Mouse (Mus musculus): Measurements from ENCODE around the gene Ccdc17. TPM values are rescaled to one million over a fixed set of nuclear protein-coding genes. Genes with fewer than 3 reads are reported as not detected.

Gene Ccdc17
- polyA plus RNA-seq (2016; fragmentation: Nextera tagmentation; extraction: Ambion mirVana): 1.7 and 2.8 TPM in 2 replicates

- Histone ChIP-seq H3K9me3 (no peaks in the 10 kb centered on the region; the same call in 1 of the 2 replicates), H3K4me1 (peaks cover 23% of the 10 kb centered on the region), H3K27ac (peak within 1 kb of the TSS; percentile 87), H3K4me3 (peak within 1 kb of the TSS; percentile 74), H3K36me3 (peaks cover 49% of the 10 kb centered on the region), H3K27me3 (ENCODE audit: insufficient read depth, poor library complexity, severe bottlenecking) (no peaks in the 10 kb centered on the region)
- DNase-seq (ENCODE audit: low spot score): no peak
- 28% methylated on average over 5 of the region's 5 CpGs for WGBS
Observed at GRCm38 (mm10) chr4:116596379-116596778, at the start of gene Ccdc17. Ccdc17 (plus strand) TSS chr4:116596654.

GRCm38 (mm10) chr4:116550432-116550831 lies 46.0 kb upstream of the Ccdc17 start:
- H3K9me3 ChIP-seq: no peaks in the 10 kb centered on the region
- 42% methylated on average over 1 of the region's 1 CpGs for WGBS
- H3K36me3 ChIP-seq: peaks cover 18% of the 10 kb centered on the region
- no peaks in the 10 kb centered on the region for H3K4me1 ChIP-seq
- H3K27me3 ChIP-seq (ENCODE audit: insufficient read depth, poor library complexity, severe bottlenecking): no peaks in the 10 kb centered on the region
- no peak overlapping the region for H3K27ac ChIP-seq
- H3K4me3 ChIP-seq: no peak overlapping the region
- DNase-seq (ENCODE audit: low spot score): no peak

DNA sequence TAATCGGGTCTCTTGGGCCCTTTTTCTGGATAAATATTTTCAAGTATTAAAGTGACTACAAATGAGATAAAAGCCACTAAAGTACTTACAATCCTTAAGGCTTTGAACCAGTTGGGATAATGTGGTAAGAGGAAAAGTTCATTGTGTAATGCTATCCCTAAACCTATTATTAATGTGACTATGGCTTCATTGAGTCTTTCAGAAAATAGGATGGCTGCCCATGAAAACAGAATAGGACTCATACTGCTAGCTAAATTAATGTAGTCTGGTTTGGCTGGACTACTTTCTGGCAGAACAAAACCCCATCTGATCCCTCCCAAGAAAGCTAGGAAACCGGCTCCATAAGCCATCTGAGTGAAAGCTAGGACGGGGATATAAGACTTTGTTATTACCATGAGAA lies 43.4 kb upstream of the Ccdc17 start:
- H3K27ac ChIP-seq: no peak overlapping the region
- 90% methylated on average over 3 of the region's 3 CpGs for WGBS

DNA sequence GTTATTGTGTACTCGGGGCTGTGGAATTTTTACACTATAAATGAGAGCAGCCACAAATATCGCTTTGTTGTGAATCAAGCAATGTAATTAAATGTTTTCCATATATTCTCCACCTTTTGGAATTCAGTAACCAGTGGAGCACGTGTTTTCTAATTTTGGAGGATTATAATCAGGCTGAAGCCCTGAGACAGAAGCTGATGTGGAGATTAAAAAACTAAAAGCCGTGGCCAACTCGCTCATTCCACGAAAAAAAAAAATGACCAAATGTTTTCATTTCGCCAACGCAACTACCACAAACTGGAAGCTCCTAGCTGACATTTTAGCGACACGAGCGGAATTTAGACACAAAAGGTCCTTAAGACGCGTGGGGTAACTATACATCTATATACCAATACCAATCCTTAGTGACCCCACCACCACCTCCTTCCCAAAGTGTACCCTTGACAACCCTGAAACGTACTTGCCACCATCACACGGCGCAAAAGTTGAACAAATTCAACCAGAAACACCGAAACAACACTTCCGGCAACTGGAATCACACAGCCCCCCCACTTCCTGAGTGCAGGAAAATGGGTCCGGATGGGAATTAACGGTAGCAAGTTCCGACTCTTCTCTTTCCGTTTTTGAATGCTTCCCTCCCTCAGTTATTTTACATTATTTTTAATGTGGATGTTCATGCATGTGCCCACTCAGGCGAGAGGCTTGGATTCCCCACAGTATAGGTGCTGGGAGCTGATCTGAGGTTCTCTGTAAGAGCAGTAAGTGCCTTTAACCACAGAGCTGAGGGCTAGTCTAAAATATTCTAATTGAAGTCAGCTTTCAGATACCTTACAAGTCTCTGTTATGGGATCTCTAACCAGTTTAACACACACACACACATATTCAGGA lies 40.8 kb upstream of the Ccdc17 start, which contains the start of gene Tmem69:
Gene Tmem69, minus strand, starts transcription at position 524 of the 888 bp plus-strand sequence.
- H3K9me3 ChIP-seq: no peaks in the 10 kb centered on the region
- H3K4me1 ChIP-seq: peaks cover 9% of the 10 kb centered on the region; the same call in 1 of the 2 replicates
- peaks cover 19% of the 10 kb centered on the region for H3K36me3 ChIP-seq
- H3K27me3 ChIP-seq (ENCODE audit: insufficient read depth, poor library complexity, severe bottlenecking): no peaks in the 10 kb centered on the region
- H3K27ac ChIP-seq: peak within 1 kb of the TSS; percentile 95
- DNase-seq (ENCODE audit: low spot score): peak; percentile 88
- WGBS: 4% methylated on average over 23 of the region's 23 CpGs
- H3K4me3 ChIP-seq: peak within 1 kb of the TSS; percentile 87

More for the DNA sequence above, 43.4 kb upstream of the Ccdc17 start:
- Histone ChIP-seq H3K4me1 (no peaks in the 10 kb centered on the region), H3K9me3 (no peaks in the 10 kb centered on the region), H3K27me3 (ENCODE audit: insufficient read depth, poor library complexity, severe bottlenecking) (no peaks in the 10 kb centered on the region), H3K4me3 (no peak overlapping the region), H3K36me3 (peaks cover 18% of the 10 kb centered on the region)
- DNase-seq (ENCODE audit: low spot score): no peak

DNA sequence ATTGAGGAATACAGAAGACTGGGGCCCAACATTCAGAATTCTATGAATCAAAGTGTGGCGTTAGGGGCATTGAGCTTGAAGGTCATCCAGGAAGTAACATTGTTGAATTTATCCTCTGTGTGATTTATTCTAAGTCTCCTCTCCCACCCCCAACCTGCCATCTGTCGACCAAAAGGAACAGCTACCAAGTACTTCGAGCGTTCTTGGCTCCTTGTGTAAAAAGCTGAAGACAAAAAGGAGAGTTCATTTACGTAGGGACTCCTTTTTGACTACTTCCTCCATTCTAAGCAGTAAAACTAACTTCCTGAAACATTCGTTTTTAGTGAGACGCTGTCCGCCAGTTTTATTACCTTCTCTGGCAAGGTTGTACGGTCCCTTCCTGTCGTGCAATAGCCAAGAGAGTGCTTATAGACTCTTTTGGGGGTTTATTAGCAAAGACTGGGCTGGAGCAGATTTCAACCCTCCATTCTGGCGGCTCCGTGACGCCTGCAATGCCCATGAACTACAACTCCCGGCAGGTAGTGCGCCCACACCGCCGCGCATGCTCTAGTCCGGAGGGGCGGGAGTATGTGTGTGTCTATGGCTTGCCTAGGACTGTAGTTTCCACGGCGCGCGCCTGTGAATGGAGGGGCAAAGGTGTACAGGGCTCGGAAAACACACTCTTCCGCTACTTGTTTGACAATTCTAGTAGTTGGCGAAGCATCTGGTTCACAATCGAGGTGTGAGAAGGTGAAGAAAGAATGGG lies 39.7 kb upstream of the Ccdc17 start:
- Histone ChIP-seq H3K4me1 (peaks cover 9% of the 10 kb centered on the region; the same call in 1 of the 2 replicates), H3K36me3 (peaks cover 25% of the 10 kb centered on the region), H3K27me3 (ENCODE audit: insufficient read depth, poor library complexity, severe bottlenecking) (no peaks in the 10 kb centered on the region), H3K4me3 (peak overlapping the region; percentile 87), H3K27ac (peak overlapping the region; percentile 95), H3K9me3 (no peaks in the 10 kb centered on the region)
- DNase-seq (ENCODE audit: low spot score): peak; percentile 97
- WGBS: under 1% methylated on average over 28 of the region's 28 CpGs

GRCm38 (mm10) chr4:116557306-116558121 lies 38.9 kb upstream of the Ccdc17 start, which contains the start of gene Gpbp1l1:
Gpbp1l1 (plus strand) TSS chr4:116557658.
- Histone ChIP-seq H3K27ac (peak within 1 kb of the TSS; percentile 95), H3K4me1 (peaks cover 9% of the 10 kb centered on the region; the same call in 1 of the 2 replicates), H3K36me3 (peaks cover 24% of the 10 kb centered on the region), H3K9me3 (no peaks in the 10 kb centered on the region), H3K4me3 (peak within 1 kb of the TSS; percentile 87), H3K27me3 (ENCODE audit: insufficient read depth, poor library complexity, severe bottlenecking) (no peaks in the 10 kb centered on the region)
- peak; percentile 99 for DNase-seq (ENCODE audit: low spot score)
- WGBS: under 1% methylated on average over 78 of the region's 78 CpGs

- H3K36me3 ChIP-seq: peaks cover 16% of the 10 kb centered on the region
- peak overlapping the region; percentile 87 for H3K4me3 ChIP-seq
- no peaks in the 10 kb centered on the region for H3K9me3 ChIP-seq
- 3% methylated on average over 15 of the region's 15 CpGs for WGBS
- DNase-seq (ENCODE audit: low spot score): no peak
- no peaks in the 10 kb centered on the region for H3K27me3 ChIP-seq (ENCODE audit: insufficient read depth, poor library complexity, severe bottlenecking)
- H3K4me1 ChIP-seq: peaks cover 9% of the 10 kb centered on the region; the same call in 1 of the 2 replicates
- H3K27ac ChIP-seq: peak overlapping the region; percentile 95
Observed at GRCm38 (mm10) chr4:116558151-116558882, 38.1 kb upstream of the Ccdc17 start.

DNA sequence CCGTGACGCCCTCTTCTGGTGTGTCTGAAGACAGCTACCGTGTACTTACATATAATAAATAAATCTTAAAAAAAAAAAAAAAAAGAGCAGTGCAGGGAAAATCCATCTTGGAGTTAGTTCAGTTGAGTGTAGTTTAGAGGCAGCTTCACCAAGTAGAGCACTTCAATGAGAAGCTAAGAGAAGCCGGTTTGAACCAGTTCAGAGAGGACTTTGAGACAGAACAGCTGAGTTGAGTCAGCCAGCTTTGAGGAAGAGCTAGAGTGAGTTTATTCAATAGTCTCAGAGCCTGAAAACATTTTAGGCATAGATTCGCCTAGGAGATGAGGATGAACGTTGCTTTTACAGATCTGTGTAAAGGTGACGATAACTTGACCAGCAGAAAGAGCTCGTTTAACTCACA lies 661 bp upstream of the Ccdc17 start:
- no peaks in the 10 kb centered on the region for H3K27me3 ChIP-seq (ENCODE audit: insufficient read depth, poor library complexity, severe bottlenecking)
- DNase-seq (ENCODE audit: low spot score): no peak
- peaks cover 23% of the 10 kb centered on the region for H3K4me1 ChIP-seq
- H3K27ac ChIP-seq: no peak overlapping the region
- WGBS: 78% methylated on average over 8 of the region's 8 CpGs
- no peak overlapping the region for H3K4me3 ChIP-seq
- no peaks in the 10 kb centered on the region; the same call in 1 of the 2 replicates for H3K9me3 ChIP-seq
- peaks cover 49% of the 10 kb centered on the region for H3K36me3 ChIP-seq

DNA sequence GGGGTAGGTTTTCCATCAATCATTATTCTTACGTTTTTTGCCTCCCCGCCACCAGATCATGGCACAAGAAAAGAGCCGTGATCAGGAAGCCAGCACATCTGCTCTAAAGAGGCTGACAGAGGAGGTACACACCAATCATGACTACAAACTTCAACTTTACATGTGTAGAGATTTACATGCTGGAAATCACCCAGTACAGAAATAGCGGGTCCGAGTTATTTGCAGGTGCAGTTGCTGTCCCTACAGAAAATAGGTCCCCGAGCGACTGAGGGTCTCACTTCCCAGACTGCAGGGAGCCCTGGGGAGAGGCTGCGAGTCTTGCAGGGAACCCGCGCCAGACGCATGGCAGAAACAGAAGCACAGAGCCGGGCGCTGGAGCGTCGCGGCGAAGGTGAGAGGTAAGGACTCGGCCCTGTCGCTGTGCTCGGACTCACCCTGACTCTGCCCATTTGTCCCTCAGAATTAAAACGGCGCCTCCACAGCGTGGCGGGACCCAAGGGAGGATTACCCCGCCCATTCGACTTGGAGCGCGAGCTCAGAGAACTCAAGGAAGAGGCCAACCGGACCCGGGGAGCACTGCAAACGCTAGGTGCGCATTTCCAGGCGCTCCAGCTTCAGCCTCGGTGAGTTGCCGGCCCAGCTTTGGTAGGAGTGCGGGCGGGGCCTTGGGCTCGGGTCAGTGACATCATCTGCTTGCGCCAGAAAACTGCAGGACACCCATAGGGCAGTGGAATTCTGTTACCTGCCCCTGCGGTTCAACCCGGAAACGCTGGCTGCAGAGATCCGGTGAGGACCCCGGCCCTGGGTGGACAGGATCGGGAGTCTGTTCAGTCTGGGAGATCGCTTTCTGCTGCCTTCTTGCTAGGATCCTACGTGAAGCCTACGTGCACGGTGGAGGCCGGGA lies 776 bp downstream of the Ccdc17 start:
- H3K27ac ChIP-seq: peak overlapping the region; percentile 87
- peaks cover 49% of the 10 kb centered on the region for H3K36me3 ChIP-seq
- peak overlapping the region; percentile 74 for H3K4me3 ChIP-seq
- H3K9me3 ChIP-seq: no peaks in the 10 kb centered on the region; the same call in 1 of the 2 replicates
- under 1% methylated on average over 50 of the region's 50 CpGs for WGBS
- H3K4me1 ChIP-seq: peaks cover 23% of the 10 kb centered on the region
- DNase-seq (ENCODE audit: low spot score): peak; percentile 97
- no peaks in the 10 kb centered on the region for H3K27me3 ChIP-seq (ENCODE audit: insufficient read depth, poor library complexity, severe bottlenecking)

DNA sequence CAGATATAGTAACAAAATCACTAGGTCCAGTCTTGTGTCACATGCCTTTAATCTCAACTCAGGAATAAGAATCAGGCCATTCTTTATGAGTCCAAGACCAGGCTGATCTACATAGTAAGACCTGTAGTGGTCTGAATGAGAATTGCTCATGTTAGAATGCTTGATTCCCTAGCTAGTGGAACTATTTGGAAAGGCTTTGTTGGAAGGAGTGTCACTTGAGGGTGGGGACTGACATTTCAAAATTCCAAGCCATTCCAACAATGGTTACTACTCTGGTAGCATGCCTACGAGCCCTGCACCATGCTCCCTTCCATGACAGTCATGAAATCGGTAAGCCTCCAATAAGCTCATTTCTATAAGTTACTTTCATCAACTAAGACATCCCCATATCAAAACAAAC lies 16.2 kb downstream of the Ccdc17 start:
- DNase-seq (ENCODE audit: low spot score): no peak
- H3K4me1 ChIP-seq: no peaks in the 10 kb centered on the region
- H3K27ac ChIP-seq: no peak overlapping the region
- H3K36me3 ChIP-seq: peaks cover 94% of the 10 kb centered on the region
- WGBS: 91% methylated on average over 2 of the region's 2 CpGs
- H3K9me3 ChIP-seq: no peaks in the 10 kb centered on the region
- H3K27me3 ChIP-seq (ENCODE audit: insufficient read depth, poor library complexity, severe bottlenecking): no peaks in the 10 kb centered on the region
- no peak overlapping the region for H3K4me3 ChIP-seq

GRCm38 (mm10) chr4:116615237-116615636 lies 18.8 kb downstream of the Ccdc17 start:
- Histone ChIP-seq H3K36me3 (peaks cover 95% of the 10 kb centered on the region), H3K9me3 (no peaks in the 10 kb centered on the region), H3K4me3 (no peak overlapping the region), H3K27me3 (ENCODE audit: insufficient read depth, poor library complexity, severe bottlenecking) (no peaks in the 10 kb centered on the region), H3K27ac (no peak overlapping the region), H3K4me1 (no peaks in the 10 kb centered on the region)
- 97% methylated on average over 2 of the region's 2 CpGs for WGBS
- DNase-seq (ENCODE audit: low spot score): no peak

Data from heart, embryonic 10.5 days (tissue).